Mouse (Mus musculus): ENCODE measurements around the gene Dapk1. TPM values are rescaled to one million over a fixed set of nuclear protein-coding genes. Genes with fewer than 3 reads are reported as not detected.
A peak's percentile ranks its signal among the peaks of the same experiment; 100 is the strongest.

Dapk1 gene
- polyA plus RNA-seq, 1 experiment from 2014 or later = 8.8 TPM

DNA sequence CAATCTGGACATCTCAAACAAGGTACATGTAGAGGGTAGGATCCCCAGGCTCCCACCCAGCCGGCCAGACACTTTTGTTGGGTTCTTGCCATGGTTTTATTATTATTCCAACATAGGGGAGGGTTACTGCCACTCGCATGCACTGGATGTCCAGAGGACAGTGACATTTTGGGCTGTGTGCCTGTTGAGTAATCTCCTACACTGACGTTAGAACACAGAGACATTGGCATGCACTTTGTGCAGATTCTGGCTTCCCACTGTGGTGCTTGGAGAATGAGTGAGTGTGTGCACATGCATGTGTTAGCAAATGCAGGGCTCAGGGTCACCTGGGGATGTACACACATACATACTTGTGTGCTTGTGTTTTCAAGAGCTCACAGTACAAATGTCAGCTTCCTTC lies 129.3 kb downstream of the Dapk1 start:
- no peak overlapping the region for H3K27ac ChIP-seq
- no peaks in the 10 kb centered on the region for H3K27me3 ChIP-seq (replicated peaks)
- H3K4me1 ChIP-seq = no peaks in the 10 kb centered on the region
- ATAC-seq = no peak
- H3K9me3 ChIP-seq (replicated peaks) = no peaks in the 10 kb centered on the region
- H3K4me2 ChIP-seq = no peak overlapping the region
- peaks cover 38% of the 10 kb centered on the region for H3K36me3 ChIP-seq
- 64% methylated on average over 3 of the region's 3 CpGs for WGBS (ENCODE audit: insufficient replicate concordance)
- no peak overlapping the region for H3K4me3 ChIP-seq
- H3K9ac ChIP-seq = no peak overlapping the region

DNA sequence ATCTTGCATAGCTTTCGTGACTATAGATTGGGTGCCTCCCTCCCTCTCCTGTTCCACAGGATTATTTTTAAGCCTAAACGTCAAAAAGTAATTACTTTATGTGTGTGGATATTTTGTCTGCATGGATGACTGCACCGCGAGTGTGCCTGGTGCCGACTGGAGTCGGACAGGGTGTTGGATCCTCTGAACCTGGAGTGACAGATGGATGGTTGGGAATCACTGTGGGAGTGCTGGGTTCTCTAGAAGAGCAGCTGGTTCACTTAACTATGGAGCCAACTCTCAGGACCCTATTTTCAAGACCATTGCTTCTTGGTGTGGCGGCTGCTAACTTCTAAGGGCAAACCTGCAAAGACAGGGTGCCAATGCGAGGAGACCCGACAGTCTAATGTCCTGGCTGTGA lies 133.6 kb downstream of the Dapk1 start:
- no peak for ATAC-seq
- peak overlapping the region; percentile 69; the same call in 1 of the 2 replicates for H3K27ac ChIP-seq
- H3K9ac ChIP-seq = no peak overlapping the region
- WGBS (ENCODE audit: insufficient replicate concordance) = 87% methylated on average over 9 of the region's 9 CpGs
- peaks cover 27% of the 10 kb centered on the region for H3K4me1 ChIP-seq
- no peak overlapping the region for H3K4me3 ChIP-seq
- no peaks in the 10 kb centered on the region for H3K9me3 ChIP-seq (replicated peaks)
- H3K4me2 ChIP-seq = no peak overlapping the region
- H3K36me3 ChIP-seq = peaks cover 25% of the 10 kb centered on the region
- H3K27me3 ChIP-seq (replicated peaks) = no peaks in the 10 kb centered on the region

DNA sequence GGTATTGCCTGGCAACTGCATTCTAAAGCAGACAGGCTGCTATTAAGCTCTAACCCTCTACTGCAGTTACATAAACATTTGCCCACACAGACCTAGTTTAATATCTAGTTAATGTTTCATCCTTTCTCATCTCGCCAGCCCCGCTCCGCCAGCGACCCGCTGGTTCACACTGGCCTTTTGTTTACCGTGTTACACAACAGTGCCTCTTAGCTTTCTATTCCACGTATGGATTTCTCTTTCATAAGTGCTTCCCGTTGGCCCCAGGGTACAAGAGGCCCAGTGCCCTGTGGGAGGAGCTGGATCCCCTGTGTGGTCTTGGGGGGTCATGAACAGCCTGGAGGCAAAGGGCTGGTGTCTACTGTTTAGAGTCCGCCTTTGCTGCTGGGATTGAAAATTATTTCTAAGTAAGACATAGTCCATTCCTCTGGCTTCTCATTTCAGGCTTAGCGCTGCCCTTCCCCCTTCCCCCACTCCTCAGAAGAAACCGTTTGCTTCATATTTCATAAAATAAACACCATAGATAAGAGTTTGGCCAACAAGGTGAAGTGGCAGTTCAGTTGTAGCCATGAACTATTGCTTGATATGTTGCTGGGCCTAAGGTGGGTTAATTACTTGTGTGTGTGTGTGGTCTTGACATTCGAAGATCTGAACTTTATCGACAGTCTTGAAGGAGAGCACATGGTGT lies 134.8 kb downstream of the Dapk1 start:
- Histone ChIP-seq H3K27ac (peak overlapping the region; percentile 74), H3K4me3 (no peak overlapping the region), H3K4me1 (peaks cover 27% of the 10 kb centered on the region), H3K4me2 (no peak overlapping the region), H3K27me3 (replicated peaks) (no peaks in the 10 kb centered on the region), H3K9me3 (replicated peaks) (no peaks in the 10 kb centered on the region), H3K9ac (no peak overlapping the region), H3K36me3 (peaks cover 18% of the 10 kb centered on the region)
- WGBS (ENCODE audit: insufficient replicate concordance) = 70% methylated on average over 13 of the region's 13 CpGs
- peak; percentile 56 for ATAC-seq

DNA sequence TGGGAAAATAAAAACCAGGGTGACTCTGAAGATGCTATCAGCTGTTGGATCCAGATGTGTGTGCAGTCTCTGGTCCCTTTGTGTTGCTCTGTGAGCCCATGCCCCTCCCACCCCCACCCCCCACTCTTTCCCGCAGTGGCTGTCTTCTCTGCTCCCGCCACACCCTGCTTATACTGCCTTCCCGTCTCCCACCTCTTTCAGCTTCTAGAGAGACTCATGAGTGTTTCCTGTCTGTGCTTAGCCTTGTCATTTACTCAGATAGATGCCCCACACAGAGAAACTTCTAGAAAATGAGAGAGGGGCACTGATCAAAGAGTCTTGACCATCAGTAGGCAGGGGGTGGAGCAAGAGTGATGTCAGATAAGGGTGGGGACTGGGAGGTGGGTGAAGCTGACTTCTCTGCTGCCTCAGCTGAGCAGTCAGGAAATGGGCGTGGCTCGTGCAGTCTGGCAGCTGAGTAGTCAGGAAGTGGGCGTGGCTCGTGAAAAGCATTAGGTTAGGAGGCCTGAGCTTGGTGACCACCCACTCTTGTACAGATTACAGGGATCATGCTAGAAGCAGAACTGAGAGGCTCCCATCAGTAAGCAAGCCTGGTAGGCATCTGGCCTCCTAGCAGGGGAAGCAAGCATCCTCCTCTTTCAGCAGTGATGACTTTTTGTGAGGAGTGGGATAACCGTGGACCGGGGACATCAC lies 136.0 kb downstream of the Dapk1 start:
- Histone ChIP-seq H3K9ac (no peak overlapping the region), H3K27me3 (replicated peaks) (no peaks in the 10 kb centered on the region), H3K4me1 (peaks cover 37% of the 10 kb centered on the region), H3K36me3 (peaks cover 20% of the 10 kb centered on the region), H3K4me2 (peak overlapping the region; percentile 69), H3K9me3 (replicated peaks) (no peaks in the 10 kb centered on the region), H3K27ac (peak overlapping the region; percentile 74), H3K4me3 (peak overlapping the region; percentile 28)
- 8% methylated on average over 9 of the region's 9 CpGs for WGBS (ENCODE audit: insufficient replicate concordance)
- peak; percentile 74 for ATAC-seq

DNA sequence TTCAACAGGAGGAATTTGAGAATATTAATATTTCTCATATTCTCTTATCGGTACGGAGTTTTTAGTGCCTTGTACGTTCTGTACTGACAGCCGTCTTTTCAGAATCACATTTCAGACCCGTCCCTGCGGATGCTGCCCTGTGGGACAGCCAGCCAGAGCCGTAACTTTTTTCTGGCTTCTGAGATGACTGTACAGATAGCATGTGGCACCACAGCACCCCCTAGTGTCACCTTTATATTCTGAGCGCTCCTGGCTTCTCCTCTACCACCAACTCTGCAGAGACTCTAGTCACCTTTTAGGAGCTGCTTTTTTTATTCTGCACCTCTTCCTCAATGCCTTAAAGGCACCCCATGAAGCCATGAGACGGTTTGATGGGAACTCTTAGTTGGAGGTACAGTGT lies 136.7 kb downstream of the Dapk1 start:
- Histone ChIP-seq H3K27ac (peak overlapping the region; percentile 74), H3K9me3 (replicated peaks) (no peaks in the 10 kb centered on the region), H3K4me2 (peak overlapping the region; percentile 69), H3K4me1 (peaks cover 43% of the 10 kb centered on the region), H3K4me3 (peak overlapping the region; percentile 28), H3K9ac (no peak overlapping the region), H3K36me3 (peaks cover 20% of the 10 kb centered on the region), H3K27me3 (replicated peaks) (no peaks in the 10 kb centered on the region)
- WGBS (ENCODE audit: insufficient replicate concordance) = 9% methylated on average over 9 of the region's 9 CpGs
- ATAC-seq = peak; percentile 43; the same call in 1 of the 2 replicates

DNA sequence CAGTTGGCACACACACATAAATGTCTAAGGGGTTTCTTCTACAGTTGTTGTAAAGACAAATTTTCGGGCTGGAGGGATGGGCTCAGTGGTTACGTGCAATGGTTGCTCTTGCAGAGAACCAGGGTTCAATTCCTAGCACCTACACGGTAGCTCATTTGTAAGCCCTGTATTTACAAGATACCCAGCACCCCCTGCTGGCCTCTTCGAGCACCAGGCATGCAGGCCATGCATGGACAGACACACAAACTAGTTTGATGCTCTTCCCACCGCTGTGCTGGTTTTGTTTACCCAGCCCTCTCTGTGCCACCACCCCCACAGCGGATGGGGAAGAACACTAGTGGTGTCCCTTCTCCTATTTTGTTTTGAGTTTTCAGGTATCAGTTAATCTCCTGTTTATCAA lies 138.5 kb downstream of the Dapk1 start:
- Histone ChIP-seq H3K27me3 (replicated peaks) (no peaks in the 10 kb centered on the region), H3K4me1 (peaks cover 61% of the 10 kb centered on the region), H3K4me2 (no peak overlapping the region), H3K4me3 (no peak overlapping the region), H3K27ac (no peak overlapping the region), H3K9me3 (replicated peaks) (no peaks in the 10 kb centered on the region), H3K36me3 (peaks cover 20% of the 10 kb centered on the region), H3K9ac (no peak overlapping the region)
- WGBS (ENCODE audit: insufficient replicate concordance) = 81% methylated on average over 6 of the region's 6 CpGs
- ATAC-seq = no peak

DNA sequence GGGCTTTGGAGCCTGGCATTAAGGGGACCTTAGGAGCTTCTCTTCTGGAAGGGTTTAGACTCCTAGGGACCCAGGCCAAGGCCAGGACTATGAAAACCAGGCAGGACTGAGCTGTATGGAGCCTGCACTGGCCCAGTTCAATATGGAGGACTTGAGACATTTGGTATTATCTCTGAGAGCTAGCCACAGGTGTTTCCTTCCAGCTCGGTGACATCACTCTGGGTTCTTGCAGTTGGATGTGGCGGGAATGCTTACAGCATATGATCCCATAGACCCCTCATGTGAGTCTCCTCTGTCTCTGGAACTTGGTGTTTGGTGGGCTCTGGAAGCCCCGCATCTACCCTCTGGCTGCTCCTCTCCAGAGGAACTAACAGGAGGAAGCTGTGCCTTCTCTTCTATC lies 140.9 kb downstream of the Dapk1 start:
- ATAC-seq = no peak
- Histone ChIP-seq H3K4me1 (peaks cover 67% of the 10 kb centered on the region), H3K36me3 (peaks cover 20% of the 10 kb centered on the region), H3K27ac (peak overlapping the region; percentile 90), H3K27me3 (replicated peaks) (no peaks in the 10 kb centered on the region), H3K4me2 (peak overlapping the region; percentile 65), H3K9me3 (replicated peaks) (no peaks in the 10 kb centered on the region), H3K9ac (no peak overlapping the region), H3K4me3 (no peak overlapping the region)
- WGBS (ENCODE audit: insufficient replicate concordance) = 41% methylated on average over 3 of the region's 3 CpGs

DNA sequence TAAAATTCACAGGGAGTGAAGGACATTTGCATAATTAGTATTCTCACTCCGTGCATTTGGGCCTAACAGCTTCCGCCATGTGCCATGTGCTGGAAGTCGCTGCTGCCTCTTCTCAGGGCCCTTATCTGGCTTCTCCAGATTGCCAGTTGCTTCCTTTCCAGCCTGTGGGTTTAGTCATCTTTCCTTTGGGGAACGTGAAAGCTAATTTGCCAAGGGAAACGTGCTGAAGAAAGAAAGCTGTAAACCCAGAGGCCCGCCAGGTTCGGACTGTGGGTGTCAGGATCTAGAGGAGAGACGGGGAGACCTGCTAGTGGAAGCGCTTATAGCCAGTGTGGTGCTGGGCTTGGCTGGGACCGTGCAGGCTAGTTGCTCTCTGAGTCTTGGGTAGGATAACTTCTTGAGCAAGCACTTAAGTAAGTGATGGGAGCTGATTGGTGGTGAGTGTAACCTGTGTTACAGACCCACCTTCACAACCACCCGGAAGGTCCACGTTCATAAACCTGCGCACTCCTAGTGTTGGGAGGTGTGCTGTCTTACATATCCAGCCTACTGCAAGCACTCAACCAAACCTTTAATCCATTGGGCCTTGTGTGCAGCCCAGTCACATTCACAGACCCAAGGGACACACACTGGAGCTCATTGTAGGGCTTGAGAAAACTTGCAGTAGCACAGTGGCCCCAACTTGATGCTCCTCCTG lies 141.8 kb downstream of the Dapk1 start:
- Histone ChIP-seq H3K9me3 (replicated peaks) (no peaks in the 10 kb centered on the region), H3K36me3 (peaks cover 29% of the 10 kb centered on the region), H3K4me3 (peak overlapping the region; percentile 34), H3K27me3 (replicated peaks) (no peaks in the 10 kb centered on the region), H3K27ac (peak overlapping the region; percentile 90), H3K4me2 (peak overlapping the region; percentile 65), H3K4me1 (peaks cover 58% of the 10 kb centered on the region), H3K9ac (peak overlapping the region; percentile 47)
- peak; percentile 74 for ATAC-seq
- WGBS (ENCODE audit: insufficient replicate concordance) = 23% methylated on average over 13 of the region's 13 CpGs

DNA sequence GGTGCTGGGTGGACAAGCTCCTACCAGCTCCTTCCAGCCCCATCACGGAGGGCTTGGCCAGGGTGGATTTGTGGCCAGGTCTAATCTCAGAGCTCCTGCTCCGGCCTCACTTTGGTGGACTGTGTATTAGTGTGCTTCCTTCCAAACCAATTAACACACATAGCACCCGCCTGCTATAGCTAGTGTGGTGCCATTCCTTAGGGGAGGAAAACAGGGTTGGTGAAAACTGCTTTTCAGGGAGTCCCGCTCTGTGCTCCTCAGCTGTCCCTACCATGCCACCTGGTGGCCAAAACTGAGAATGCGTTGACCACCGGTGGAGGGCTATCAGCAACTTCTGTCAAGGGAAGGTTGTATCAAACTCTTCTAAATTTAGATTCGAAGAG lies 142.3 kb downstream of the Dapk1 start:
- WGBS (ENCODE audit: insufficient replicate concordance) = 12% methylated on average over 7 of the region's 7 CpGs
- Histone ChIP-seq H3K9me3 (replicated peaks) (no peaks in the 10 kb centered on the region), H3K27ac (peak overlapping the region; percentile 90), H3K4me3 (peak overlapping the region; percentile 34; the same call in 1 of the 2 replicates), H3K4me1 (peaks cover 54% of the 10 kb centered on the region), H3K4me2 (peak overlapping the region; percentile 65), H3K27me3 (replicated peaks) (no peaks in the 10 kb centered on the region), H3K9ac (peak overlapping the region; percentile 47; the same call in 1 of the 2 replicates), H3K36me3 (peaks cover 33% of the 10 kb centered on the region)
- ATAC-seq = peak; percentile 46

DNA sequence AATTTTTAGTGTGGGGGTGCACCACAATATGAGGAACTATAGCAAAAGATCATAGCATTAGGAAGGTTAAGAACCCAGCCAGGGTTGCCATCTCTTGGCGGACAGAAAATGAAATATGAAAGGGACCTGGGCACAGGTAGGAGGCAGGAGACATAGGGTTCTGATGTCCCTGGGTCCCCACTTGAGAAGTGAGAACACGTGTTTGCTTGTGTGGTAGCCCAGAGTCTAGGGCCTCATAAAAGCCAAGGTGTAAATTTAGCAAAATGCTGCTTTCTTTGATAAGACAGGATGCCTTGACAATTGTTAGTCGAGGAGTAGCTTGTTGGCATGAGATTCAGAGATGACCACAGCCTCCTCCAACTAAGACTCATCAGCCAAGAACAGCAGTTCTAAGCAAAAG lies 143.0 kb downstream of the Dapk1 start:
- Histone ChIP-seq H3K9me3 (replicated peaks) (no peaks in the 10 kb centered on the region), H3K4me1 (peaks cover 54% of the 10 kb centered on the region), H3K9ac (no peak overlapping the region), H3K27ac (peak overlapping the region; percentile 82), H3K36me3 (peaks cover 35% of the 10 kb centered on the region), H3K27me3 (replicated peaks) (no peaks in the 10 kb centered on the region), H3K4me3 (no peak overlapping the region), H3K4me2 (peak overlapping the region; percentile 45)
- 36% methylated on average over 3 of the region's 3 CpGs for WGBS (ENCODE audit: insufficient replicate concordance)
- ATAC-seq = no peak

DNA sequence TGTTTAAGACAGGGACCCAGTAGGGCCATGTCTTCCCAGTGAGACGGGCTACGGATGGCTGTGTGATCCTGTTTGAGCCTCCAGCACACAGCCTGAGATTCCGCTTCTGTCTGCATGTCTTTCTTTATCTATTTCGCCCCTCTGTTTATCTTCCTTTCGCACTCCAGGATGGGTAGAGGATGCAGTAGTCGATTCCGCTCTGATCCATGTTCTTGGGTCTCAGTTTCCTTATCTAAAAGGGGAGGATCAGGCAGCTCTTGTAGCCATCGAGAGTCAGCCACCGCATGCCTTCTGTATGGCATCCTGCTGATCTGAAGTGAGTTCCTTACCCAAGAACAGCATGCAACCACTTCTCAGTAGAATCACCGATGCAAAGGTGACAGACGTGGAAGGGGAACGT lies 143.6 kb downstream of the Dapk1 start:
- Histone ChIP-seq H3K9ac (peak overlapping the region; percentile 37; the same call in 1 of the 2 replicates), H3K4me2 (peak overlapping the region; percentile 45), H3K36me3 (peaks cover 34% of the 10 kb centered on the region), H3K4me1 (peaks cover 54% of the 10 kb centered on the region), H3K4me3 (no peak overlapping the region), H3K27me3 (replicated peaks) (no peaks in the 10 kb centered on the region), H3K27ac (peak overlapping the region; percentile 82), H3K9me3 (replicated peaks) (no peaks in the 10 kb centered on the region)
- peak; percentile 75 for ATAC-seq
- WGBS (ENCODE audit: insufficient replicate concordance) = 26% methylated on average over 12 of the region's 12 CpGs

DNA sequence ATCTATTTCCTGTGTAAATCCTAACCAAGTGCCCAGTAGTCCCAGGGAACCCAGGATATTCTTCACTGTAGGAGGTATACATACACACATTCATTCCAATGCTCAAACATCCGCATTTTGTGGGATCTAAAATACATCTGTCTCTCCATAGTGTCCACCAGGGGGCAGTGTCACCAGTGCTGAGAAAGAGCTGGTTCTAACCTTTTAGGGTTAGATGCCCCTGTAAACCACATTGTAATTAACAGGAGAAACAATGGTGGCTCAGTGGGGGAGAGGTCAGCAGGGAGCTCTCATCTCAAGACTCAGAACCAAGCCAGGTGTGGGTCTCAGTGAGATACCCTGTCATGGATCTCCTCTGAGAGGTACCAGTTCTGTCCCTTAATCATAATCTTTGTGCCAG lies 144.5 kb downstream of the Dapk1 start:
- 40% methylated on average over 1 of the region's 1 CpGs for WGBS (ENCODE audit: insufficient replicate concordance)
- Histone ChIP-seq H3K9me3 (replicated peaks) (no peaks in the 10 kb centered on the region), H3K4me3 (no peak overlapping the region), H3K4me2 (0 out of 2 replicates have a peak overlapping the region, but pooled peaks have one; percentile 45), H3K27ac (peak overlapping the region; percentile 82; the same call in 1 of the 2 replicates), H3K27me3 (replicated peaks) (no peaks in the 10 kb centered on the region), H3K9ac (no peak overlapping the region), H3K36me3 (peaks cover 41% of the 10 kb centered on the region), H3K4me1 (peaks cover 54% of the 10 kb centered on the region)
- ATAC-seq = no peak
